Mouse (Mus musculus) stomach, postnatal 0 days (tissue): ENCODE results near the gene Tet3.

Source experiments
- CTCF ChIP-seq: IDR thresholded peaks from 2 replicates; pipeline ENCODE4 v1.5.1; 2016; ENCODE audit warnings: antibody characterized with exemption, low read depth, mild to moderate bottlenecking, moderate library complexity
- EP300 ChIP-seq: optimal IDR thresholded peaks from 2 replicates; pipeline ENCODE3; 2016; ENCODE audit warnings: antibody characterized with exemption

GRCm38 (mm10) chr6:83475431-83475830, 16.5 kb upstream of the Tet3 start:
- TF ChIP-seq CTCF (no peak), EP300 (no peak)
